Mouse (Mus musculus): Measurements from ENCODE around the gene Kif22.
"Not testable (repeated sequence)": the region's sequence is repeated elsewhere in the genome, so short reads cannot be mapped to it uniquely, and the experiment has no call there.

Gene Kif22

GRCm38 (mm10) chr7:127041851-127042672, at the start of gene Kif22:
Kif22 (minus strand) TSS chr7:127042471.
- peak; percentile 78 for DNase-seq (ENCODE audit: low spot score)

GRCm38 (mm10) chr7:127091114-127091896, 49.0 kb upstream of the Kif22 start, which contains the start of gene AI467606:
AI467606 (plus strand) TSS chr7:127091359.
- DNase-seq (ENCODE audit: low spot score), result peak; percentile 54

DNA sequence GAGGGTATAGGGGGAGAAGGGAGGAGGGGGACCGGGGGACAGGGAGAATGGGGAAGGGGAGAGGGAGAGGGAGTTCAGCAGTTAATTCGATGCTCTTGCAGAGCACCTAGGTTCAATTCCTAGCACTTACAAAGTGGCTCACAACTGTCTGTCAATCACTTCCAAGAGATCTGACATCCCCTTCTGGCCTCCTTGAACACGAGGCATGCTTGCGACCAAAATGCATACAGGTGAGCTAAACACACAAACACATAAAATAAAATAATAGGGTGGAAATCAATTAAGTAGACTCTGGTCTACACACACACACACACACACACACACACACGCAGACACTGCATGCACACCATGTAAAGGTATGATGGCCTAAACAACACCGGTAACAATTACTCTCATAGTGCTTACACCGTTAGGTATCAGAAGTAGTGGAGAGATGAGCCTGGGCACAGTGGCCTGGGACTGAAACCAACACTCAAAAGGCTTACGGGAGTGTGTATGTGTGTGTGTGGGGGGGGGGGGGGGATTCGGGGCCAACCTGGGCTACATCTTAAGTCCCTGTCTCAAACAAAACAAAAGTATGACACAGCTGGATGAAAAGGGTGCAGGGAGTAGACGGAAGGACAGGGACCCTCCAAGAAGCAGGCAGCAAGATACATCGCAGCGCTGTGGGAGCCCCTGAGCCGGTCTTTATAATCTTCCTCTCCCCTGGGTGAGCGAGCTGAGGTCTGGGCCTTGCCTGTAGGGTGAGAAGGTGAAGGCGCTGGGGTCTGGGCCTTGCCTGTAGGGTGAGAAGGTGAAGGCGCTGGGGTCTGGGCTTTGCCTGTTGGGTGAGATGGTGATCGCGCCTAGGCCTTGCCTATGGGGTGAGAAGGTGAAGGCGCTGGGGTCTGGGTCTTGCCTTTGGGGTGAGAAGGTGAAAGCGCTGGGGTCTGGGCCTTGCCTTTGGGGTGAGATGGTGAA, 48.2 kb upstream of the Kif22 start:
- no peak for DNase-seq (ENCODE audit: low spot score)

DNA sequence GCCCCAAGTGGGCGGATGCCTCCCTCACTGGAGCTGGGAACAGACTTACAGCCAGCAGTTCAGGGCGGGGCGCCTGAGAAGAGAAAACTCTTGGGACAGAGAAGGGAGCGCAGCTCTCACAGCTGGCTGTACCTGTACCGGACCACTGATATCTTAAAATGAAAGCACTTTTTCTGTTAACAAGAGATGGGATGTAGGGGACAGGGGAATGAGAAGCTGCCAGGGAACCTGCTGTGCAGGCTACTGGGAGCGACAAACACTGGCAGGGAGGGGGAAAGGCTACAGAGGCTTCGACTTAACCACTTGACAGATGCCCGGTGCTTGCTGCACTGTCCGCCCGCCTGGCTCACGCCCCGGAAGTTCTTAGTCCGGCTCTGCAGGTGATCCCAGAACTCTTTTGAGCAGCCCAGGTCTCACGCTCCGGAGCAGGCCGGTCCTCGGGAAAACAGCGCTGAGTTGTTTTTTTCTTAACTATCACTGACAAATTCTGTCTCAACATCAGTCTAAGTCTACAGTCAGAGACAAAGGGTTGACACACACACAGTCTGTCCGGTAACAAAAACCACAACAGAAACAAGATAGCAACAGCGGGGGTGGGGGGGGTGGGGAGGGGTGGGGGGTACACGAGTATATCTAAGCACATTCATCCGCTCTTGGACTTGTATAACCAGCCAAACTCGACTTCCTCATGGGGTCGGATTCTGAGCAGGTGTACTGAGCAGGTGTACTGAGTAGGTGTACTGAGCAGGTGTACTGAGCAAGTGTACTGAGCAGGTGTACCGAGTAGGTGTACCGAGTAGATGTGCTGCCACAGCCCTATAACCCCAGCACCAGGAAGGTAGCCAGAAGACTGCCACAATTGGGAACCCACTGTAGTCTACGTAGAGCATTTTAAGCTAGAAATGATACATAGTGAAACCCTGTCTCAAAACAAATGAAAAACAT, 46.9 kb upstream of the Kif22 start:
- no peak for DNase-seq (ENCODE audit: low spot score)

GRCm38 (mm10) chr7:127088083-127088482, 45.8 kb upstream of the Kif22 start:
- no peak for DNase-seq (ENCODE audit: low spot score)

DNA sequence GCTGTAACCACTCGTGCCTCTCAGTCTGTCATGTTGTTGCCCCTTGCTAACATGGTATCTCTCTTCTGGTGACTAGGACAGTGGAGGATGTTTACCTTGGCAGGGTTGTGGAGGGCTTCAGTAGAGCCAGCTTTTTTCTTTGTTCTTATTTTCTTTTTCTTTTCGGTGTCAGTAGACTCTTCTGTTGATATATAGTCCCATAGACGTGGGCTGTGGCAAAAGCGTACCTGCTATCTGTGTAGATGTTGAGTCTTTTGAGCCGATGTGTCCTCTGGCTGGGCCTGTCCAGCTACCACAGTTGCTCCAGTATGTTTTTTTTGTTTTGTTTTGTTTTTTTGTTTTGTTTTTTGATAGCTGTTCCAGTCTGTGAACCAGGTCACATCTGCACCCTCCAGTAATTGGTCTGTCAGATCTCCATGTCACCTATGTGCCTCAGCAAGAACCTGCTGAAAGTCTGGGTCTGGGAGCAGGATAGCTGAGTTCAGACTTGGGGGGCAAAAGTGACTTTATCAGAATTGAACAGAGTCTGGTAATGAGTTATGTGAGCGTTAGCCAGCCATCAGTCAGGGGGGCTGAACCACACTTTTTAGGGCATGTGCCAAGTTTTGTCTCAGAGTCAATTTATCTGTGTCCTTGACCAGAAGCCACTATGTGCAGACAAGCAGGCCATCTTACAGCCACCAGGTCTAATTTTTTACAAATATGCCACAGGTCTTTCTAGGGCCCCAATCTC, 45.2 kb upstream of the Kif22 start, which contains the start of gene Zg16:
TSS of gene Zg16 (minus strand) at position 51 of the 733 bp plus-strand sequence.
- not testable (repeated sequence) for DNase-seq (ENCODE audit: low spot score)

DNA sequence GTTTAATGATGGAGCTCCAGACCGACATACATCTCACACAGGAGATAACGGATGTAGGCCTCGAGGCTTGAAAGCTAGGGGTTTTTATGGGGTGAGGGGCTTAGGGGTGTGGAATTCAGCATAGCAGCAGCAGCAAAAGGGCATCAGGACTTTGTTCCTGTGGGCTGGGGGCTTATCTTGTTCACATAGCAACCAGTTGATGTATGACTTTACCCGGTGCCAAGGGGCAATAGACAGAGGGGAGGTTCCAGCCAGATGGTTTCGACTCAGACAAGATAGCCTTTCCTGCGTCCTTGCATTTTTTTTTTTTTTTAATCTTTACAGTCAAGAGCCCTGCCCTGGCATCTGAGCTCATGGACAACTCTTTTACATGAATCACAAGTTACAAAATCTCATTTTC, 43.5 kb upstream of the Kif22 start:
- not testable (repeated sequence) for DNase-seq (ENCODE audit: low spot score)

DNA sequence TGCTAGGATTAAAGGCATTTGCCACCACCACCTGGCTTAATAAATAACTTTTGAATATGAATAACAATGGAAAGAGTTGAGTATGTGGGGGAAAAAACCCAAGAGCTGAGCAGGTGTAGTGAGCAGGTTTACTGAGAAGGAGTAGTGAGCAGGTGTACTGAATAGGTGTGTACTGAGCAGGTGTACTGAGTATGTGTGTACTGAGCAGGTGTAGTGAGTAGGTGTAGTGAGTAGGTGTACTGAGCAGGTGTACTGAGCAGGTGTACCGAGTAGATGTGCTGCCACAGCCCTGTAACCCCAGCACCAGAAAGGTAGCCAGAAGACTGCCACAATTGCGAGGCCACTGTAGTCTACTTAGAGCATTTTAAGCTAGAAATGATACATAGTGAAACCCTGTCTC, 42.5 kb upstream of the Kif22 start:
- no peak for DNase-seq (ENCODE audit: low spot score)

DNA sequence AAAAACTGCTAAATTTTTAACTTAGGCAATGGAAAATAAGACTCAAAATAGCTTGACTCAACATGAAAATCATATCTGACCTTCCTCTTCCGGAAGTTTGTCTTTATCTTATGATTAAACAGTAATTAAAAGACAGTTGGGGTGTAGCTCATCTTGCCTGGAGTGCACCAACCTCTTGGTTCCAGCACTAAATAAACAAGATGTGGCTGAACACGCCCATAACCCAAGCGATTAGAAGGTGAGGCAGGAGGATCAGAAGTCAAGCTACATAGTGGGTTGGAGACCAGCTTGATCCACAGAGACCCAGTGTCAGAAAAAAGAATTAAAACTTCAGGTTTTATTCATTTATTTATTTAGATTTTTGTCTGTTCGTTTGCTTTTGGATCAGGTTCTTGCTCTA, 41.4 kb upstream of the Kif22 start:
- no peak for DNase-seq (ENCODE audit: low spot score)

GRCm38 (mm10) chr7:127082995-127083394, 40.7 kb upstream of the Kif22 start:
- no peak for DNase-seq (ENCODE audit: low spot score)

DNA sequence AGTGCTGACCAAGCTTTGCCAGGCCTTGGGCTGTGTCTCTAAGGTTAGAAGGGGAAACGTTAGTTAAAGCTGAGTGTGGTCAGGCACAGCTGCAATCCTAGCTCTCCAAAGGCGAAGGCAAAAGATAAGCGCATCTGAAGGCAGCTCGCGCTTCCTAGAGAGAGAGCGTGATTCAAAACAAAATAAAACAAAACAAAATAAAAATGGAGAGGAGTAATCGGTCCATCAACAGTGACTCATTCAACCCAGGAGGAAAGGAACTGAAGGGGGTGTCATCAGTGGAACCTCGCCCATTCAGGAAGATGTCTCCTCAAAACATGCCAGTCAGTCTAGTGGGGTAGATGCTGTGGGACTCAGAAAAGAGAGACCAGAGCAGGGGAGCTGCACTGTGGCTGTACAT, 40.0 kb upstream of the Kif22 start:
- DNase-seq (ENCODE audit: low spot score), result no peak

- no peak for DNase-seq (ENCODE audit: low spot score)
Measured at GRCm38 (mm10) chr7:127080045-127080444, 37.8 kb upstream of the Kif22 start.

DNA sequence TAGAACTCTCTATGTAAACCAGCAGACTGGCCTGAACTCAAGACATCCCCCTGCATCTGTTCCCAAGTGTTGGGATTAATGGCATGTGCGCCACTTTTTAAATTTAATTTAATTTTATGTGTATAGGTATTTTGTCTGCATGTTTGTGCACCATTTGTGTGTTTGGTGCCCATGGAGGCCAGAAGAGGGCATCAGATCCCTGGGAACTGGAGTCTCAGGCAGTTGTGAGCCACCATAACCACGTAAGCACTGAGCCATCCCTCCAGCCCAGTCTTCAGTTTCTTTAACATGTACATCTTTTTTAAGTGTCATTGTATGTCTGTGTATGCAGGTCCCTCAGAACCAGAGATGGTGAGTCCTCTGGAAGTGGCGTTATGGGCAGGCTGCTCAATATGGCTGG, 35.4 kb upstream of the Kif22 start:
- DNase-seq (ENCODE audit: low spot score), result no peak

DNA sequence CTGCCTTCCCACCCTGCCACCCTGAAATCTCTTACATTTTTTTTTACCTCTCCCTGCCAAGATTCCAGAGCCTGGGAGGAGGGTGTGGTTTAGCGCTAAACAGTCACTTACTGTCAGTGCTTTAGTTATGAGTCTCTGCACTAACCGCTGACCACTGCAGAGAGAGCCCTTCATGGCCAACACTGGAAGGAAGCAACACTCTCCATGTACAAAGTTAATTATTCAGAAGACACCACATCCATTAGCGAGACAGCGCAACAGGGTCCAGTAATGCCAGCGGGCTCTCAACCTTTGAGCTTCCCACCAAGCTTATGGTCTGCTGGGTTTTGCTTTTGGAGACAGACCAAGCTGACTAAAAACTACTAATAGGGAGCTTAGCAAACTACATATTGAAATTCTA, 33.9 kb upstream of the Kif22 start:
- DNase-seq (ENCODE audit: low spot score), result no peak

DNA sequence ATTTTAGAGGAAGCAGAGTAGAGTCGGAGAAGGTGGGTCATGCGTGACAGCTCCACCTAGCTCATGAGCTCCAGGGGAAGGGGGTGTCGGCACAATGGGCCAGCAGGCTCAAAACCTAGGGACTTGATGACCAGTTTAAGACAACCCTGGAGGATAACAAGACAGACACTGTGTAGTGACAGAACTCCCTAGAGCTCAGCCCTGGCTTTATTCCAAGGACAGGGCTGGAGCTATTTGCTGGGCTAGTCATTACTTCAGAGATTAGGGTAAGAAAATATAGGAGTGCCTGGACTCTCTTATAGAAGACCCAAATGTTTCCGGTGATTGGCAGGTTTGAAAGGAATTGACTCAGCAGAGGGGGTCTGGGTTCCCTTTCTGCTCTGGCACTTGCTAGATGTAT, 30.9 kb upstream of the Kif22 start:
- peak; percentile 28 for DNase-seq (ENCODE audit: low spot score)

DNA sequence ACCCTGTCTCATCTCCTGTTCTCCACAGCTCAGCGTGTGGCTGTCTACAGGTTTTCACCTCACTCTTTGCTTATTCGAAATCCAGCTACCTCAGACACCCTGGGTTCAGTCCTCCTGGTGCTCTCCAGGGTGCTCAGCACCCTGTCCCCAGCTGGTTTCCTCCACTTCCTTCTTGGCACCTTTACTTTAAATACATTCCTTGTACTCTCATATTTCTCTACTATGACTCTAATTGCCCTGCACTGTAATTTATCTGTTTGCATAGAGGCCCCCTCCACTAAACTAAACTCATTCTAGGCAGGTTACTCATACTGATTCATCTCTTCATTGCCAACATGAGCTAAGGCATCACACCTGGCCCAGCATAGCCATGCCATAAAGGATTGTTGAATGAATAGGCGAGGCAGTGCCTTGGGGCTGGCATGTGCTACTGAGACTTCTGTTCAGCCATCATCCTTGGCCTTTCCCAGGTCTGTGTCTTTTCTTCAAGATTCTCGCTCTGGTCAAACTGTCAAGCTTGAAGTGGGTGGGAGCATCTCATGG, 28.7 kb upstream of the Kif22 start:
- DNase-seq (ENCODE audit: low spot score), result no peak

- no peak for DNase-seq (ENCODE audit: low spot score)
Measured at GRCm38 (mm10) chr7:127066317-127066716, 24.0 kb upstream of the Kif22 start.

DNA sequence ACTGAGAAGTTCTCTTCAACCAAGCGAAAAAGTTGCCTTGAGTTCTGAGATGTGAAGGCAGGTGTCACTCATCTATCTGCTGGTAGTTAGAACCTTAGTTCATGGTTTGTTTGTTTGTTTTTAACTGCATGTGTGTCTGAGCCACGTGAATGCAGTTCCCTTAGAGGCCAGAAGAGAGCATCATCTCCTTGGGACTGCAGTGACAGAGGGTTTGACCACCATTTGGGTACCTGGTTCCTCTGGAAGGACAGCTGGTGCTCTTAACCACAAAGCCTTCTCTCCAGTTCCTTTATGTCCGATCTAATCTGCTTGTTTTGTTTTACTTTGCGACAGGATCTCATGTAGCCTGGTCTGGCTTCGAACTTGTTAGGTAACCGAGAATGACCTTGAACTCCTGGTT, 23.3 kb upstream of the Kif22 start:
- no peak for DNase-seq (ENCODE audit: low spot score)

GRCm38 (mm10) chr7:127055026-127055585, 12.8 kb upstream of the Kif22 start:
- no peak for DNase-seq (ENCODE audit: low spot score)

Data from ovary, adult 18-20 months (tissue).